Mouse (Mus musculus) midbrain, embryonic 12.5 days (tissue): Measurements from ENCODE around the gene Olfr703. TPM values are rescaled to one million over a fixed set of nuclear protein-coding genes. Genes with fewer than 3 reads are reported as not detected.

Source experiments
- ATAC-seq: fragments of 200-750 bp; cut with Nextera tagmentation; 2 replicates; pipeline ENCODE4 v1.8.0; 2017; ENCODE audit warnings: low read depth, moderate TSS enrichment, moderate library complexity; ENCODE audit not compliant: low FRiP score
- H3K27ac ChIP-seq: fragments of 300-500 bp; sonication (generic); replicated peaks from 2 replicates; pipeline ENCODE4 v1.5.1; 2016; ENCODE audit warnings: mild to moderate bottlenecking
- H3K27me3 ChIP-seq: fragments of 300-500 bp; sonication (generic); 2 replicates; pipeline ENCODE4 v1.6.1; 2016; ENCODE audit warnings: mild to moderate bottlenecking
- H3K36me3 ChIP-seq: fragments of 300-500 bp; sonication (generic); 2 replicates; pipeline ENCODE4 v1.6.1; 2016
- H3K4me1 ChIP-seq: fragments of 300-500 bp; sonication (generic); 2 replicates; pipeline ENCODE4 v1.6.1; 2016
- H3K4me2 ChIP-seq: fragments of 300-500 bp; sonication (generic); replicated peaks from 2 replicates; pipeline ENCODE4 v1.6.1; 2016; ENCODE audit warnings: mild to moderate bottlenecking, moderate library complexity
- H3K4me3 ChIP-seq: fragments of 300-500 bp; sonication (generic); 2 replicates; pipeline ENCODE4 v1.5.1; 2016; ENCODE audit warnings: mild to moderate bottlenecking
- H3K9ac ChIP-seq: fragments of 300-500 bp; sonication (generic); replicated peaks from 2 replicates; pipeline ENCODE4 v1.6.1; 2016; ENCODE audit warnings: mild to moderate bottlenecking, moderate library complexity
- H3K9me3 ChIP-seq: fragments of 300-500 bp; sonication (generic); 2 replicates; pipeline ENCODE4 v1.6.1; 2016; ENCODE audit warnings: mild to moderate bottlenecking
- WGBS: fragments of 180-500 bp; shearing (Covaris S2); methylation state at CpG from one replicate; pipeline ENCODE4 v1.1.7; 2016; 5-methylcytosine and 5-hydroxymethylcytosine counted together
- polyA plus RNA-seq: library from polyadenylated mRNA; unstranded; fragments of >200 nt; fragmentation: Nextera tagmentation; extraction: Ambion mirVana; gene quantifications from 2 replicates; pipeline ENCODE4 v1.2.1, GENCODE M21; 2016

The Olfr703 gene
- polyA plus RNA-seq = not detected in 2 replicates

GRCm38 (mm10) chr7:106843060-106843459 lies at the start of gene Olfr703:
Gene Olfr703 (plus strand): TSS chr7:106843360.
- 80% methylated on average over 2 of the region's 2 CpGs for WGBS
- H3K36me3 ChIP-seq = no peaks in the 10 kb centered on the region
- no peak for ATAC-seq

DNA sequence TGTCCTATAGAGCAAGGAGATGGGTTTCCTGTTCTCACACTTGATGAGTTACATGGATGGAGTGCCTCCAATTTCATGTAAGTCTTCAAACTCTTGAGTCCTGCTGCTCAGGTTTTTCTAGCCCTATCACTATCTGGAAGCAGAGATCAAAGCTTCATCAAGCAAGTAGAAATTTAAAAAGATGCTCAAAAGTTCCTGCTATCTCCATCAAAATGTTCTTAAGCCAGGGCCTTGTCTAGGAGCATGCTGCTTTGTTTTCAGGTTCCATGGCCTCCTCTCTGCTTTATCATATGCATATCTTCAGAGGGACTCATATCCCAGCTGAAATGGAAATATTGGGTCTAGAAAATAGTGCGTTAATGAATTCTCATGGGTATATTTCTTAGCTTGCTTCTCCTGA lies 34.4 kb upstream of the Olfr703 start, which contains the start of gene Olfr700:
Olfr700 (minus strand) TSS at position 101 of the 400 bp plus-strand sequence.
- Histone ChIP-seq H3K9me3 (no peaks in the 10 kb centered on the region), H3K4me2 (no peak within 1 kb of the TSS), H3K27ac (no peak within 1 kb of the TSS), H3K27me3 (no peaks in the 10 kb centered on the region), H3K4me3 (no peak within 1 kb of the TSS), H3K36me3 (no peaks in the 10 kb centered on the region), H3K4me1 (no peaks in the 10 kb centered on the region), H3K9ac (no peak within 1 kb of the TSS)
- no peak for ATAC-seq
- 86% methylated on average over 1 of the region's 1 CpGs for WGBS

More at GRCm38 (mm10) chr7:106843060-106843459, at the start of gene Olfr703:
- Histone ChIP-seq H3K4me3 (no peak within 1 kb of the TSS), H3K4me1 (no peaks in the 10 kb centered on the region), H3K27me3 (no peaks in the 10 kb centered on the region), H3K9me3 (no peaks in the 10 kb centered on the region), H3K4me2 (no peak within 1 kb of the TSS), H3K27ac (no peak within 1 kb of the TSS), H3K9ac (no peak within 1 kb of the TSS)

DNA sequence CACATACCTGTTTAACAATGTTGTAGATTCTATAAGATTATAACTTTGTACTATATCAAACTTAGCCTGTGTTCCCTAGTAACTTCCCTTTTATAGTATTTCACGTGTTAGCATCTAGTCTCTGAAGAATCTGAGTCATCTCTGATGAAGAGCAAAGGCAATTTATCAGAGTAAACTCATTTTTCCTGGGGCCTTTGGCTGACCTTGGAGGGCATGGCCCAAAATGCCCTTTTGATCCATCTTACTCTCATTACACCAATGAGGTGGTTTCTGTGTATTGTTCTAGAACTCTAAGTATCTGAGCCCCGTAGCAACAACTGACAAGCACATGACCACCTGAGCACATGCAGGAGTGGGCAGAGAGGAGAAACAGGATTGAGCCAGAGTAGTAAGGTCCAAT lies 29.3 kb upstream of the Olfr703 start, which contains the start of gene Olfr701:
Olfr701 (plus strand) TSS at position 301 of the 400 bp plus-strand sequence.
- no peak within 1 kb of the TSS for H3K4me2 ChIP-seq
- no peak for ATAC-seq
- WGBS = 77% methylated on average over 2 of the region's 2 CpGs

GRCm38 (mm10) chr7:106815775-106816174 lies 27.4 kb upstream of the Olfr703 start:
- Histone ChIP-seq H3K9me3 (no peaks in the 10 kb centered on the region), H3K36me3 (no peaks in the 10 kb centered on the region), H3K4me2 (no peak overlapping the region), H3K4me1 (no peaks in the 10 kb centered on the region), H3K27ac (no peak overlapping the region), H3K27me3 (no peaks in the 10 kb centered on the region), H3K4me3 (no peak overlapping the region), H3K9ac (no peak overlapping the region)
- 74% methylated on average over 2 of the region's 2 CpGs for WGBS
- no peak for ATAC-seq

More for the DNA sequence above, 29.3 kb upstream of the Olfr703 start, which contains the start of gene Olfr701:
- Histone ChIP-seq H3K9ac (no peak within 1 kb of the TSS), H3K36me3 (no peaks in the 10 kb centered on the region), H3K4me3 (no peak within 1 kb of the TSS), H3K27me3 (no peaks in the 10 kb centered on the region), H3K9me3 (no peaks in the 10 kb centered on the region), H3K27ac (no peak within 1 kb of the TSS), H3K4me1 (no peaks in the 10 kb centered on the region)

GRCm38 (mm10) chr7:106818414-106818813 lies 24.7 kb upstream of the Olfr703 start:
- Histone ChIP-seq H3K27me3 (no peaks in the 10 kb centered on the region), H3K4me2 (no peak overlapping the region), H3K36me3 (no peaks in the 10 kb centered on the region), H3K9me3 (no peaks in the 10 kb centered on the region), H3K4me1 (no peaks in the 10 kb centered on the region), H3K27ac (no peak overlapping the region), H3K9ac (no peak overlapping the region), H3K4me3 (no peak overlapping the region)
- no peak for ATAC-seq

DNA sequence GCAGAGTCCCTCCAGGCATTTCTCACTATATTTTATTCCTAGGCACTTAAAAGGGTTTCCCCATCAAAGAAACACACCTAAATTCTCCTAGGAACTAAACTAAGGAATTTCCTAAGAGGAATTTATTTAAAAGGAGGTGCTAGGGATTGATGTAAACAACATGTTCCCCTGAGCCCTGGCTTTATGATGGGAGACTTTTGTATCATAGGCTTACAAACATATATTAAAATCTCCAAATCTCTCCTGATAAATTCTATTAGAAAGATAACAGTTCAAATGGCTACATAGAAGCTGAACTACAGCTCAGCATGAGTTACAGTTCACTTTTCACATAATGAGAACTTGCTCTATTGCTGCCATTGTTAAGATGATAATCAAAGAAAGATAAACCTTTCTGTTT lies 9.4 kb upstream of the Olfr703 start, which contains the start of gene Olfr702:
Olfr702 (minus strand) TSS at position 101 of the 400 bp plus-strand sequence.
- ATAC-seq = no peak
- no peaks in the 10 kb centered on the region for H3K36me3 ChIP-seq
- no peak within 1 kb of the TSS for H3K4me2 ChIP-seq
- no peak within 1 kb of the TSS for H3K27ac ChIP-seq
- no peaks in the 10 kb centered on the region for H3K9me3 ChIP-seq
- H3K4me1 ChIP-seq = no peaks in the 10 kb centered on the region
- H3K4me3 ChIP-seq = no peak within 1 kb of the TSS
- no peak within 1 kb of the TSS for H3K9ac ChIP-seq
- no peaks in the 10 kb centered on the region for H3K27me3 ChIP-seq

- no peaks in the 10 kb centered on the region for H3K4me1 ChIP-seq
- no peak within 1 kb of the TSS for H3K27ac ChIP-seq
- no peaks in the 10 kb centered on the region for H3K36me3 ChIP-seq
- no peak within 1 kb of the TSS for H3K9ac ChIP-seq
- no peaks in the 10 kb centered on the region for H3K27me3 ChIP-seq
- ATAC-seq = no peak
- no peaks in the 10 kb centered on the region for H3K9me3 ChIP-seq
- H3K4me2 ChIP-seq = no peak within 1 kb of the TSS
- no peak within 1 kb of the TSS for H3K4me3 ChIP-seq
These were observed 19.7 kb downstream of the Olfr703 start, which contains the start of gene Olfr704 for GRCm38 (mm10) chr7:106862885-106863284. Gene Olfr704 (plus strand): TSS chr7:106863185.

DNA sequence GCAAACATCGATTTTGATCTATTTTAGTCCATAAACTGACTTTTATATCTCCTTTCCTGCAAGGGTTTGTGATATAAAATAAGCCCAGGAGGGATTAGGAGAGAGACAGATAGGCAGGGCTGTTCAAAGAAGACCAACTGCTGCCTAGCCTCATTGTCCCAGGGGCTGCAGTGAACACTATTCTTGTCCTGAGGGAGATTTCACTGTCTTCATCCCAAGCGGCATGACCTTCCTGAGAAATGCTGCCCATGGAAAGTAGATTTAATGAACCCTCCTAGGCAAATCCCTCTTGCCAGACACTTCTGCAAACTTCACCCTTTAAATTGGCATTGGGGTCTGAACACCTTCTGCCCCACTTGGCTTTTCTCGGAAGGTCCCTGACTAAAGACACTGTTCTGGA lies 33.6 kb downstream of the Olfr703 start, which contains the start of gene Olfr705:
Olfr705 (minus strand) TSS at position 101 of the 400 bp plus-strand sequence.
- H3K9ac ChIP-seq = no peak within 1 kb of the TSS
- H3K36me3 ChIP-seq = no peaks in the 10 kb centered on the region
- no peak within 1 kb of the TSS for H3K4me3 ChIP-seq
- no peak within 1 kb of the TSS for H3K4me2 ChIP-seq
- 77% methylated on average over 3 of the region's 3 CpGs for WGBS
- no peaks in the 10 kb centered on the region for H3K4me1 ChIP-seq
- ATAC-seq = no peak
- H3K27ac ChIP-seq = no peak within 1 kb of the TSS
- H3K9me3 ChIP-seq = no peaks in the 10 kb centered on the region
- H3K27me3 ChIP-seq = no peaks in the 10 kb centered on the region

- Histone ChIP-seq H3K36me3 (no peaks in the 10 kb centered on the region), H3K9ac (no peak within 1 kb of the TSS), H3K4me3 (no peak within 1 kb of the TSS), H3K27ac (no peak within 1 kb of the TSS), H3K4me2 (no peak within 1 kb of the TSS), H3K9me3 (no peaks in the 10 kb centered on the region), H3K27me3 (no peaks in the 10 kb centered on the region), H3K4me1 (no peaks in the 10 kb centered on the region)
- no peak for ATAC-seq
- 86% methylated on average over 2 of the region's 2 CpGs for WGBS
These were observed 44.9 kb downstream of the Olfr703 start, which contains the start of gene Olfr706 for GRCm38 (mm10) chr7:106888062-106888461. Gene Olfr706 (minus strand): TSS chr7:106888162.

Other genes with a start within 250 kb of the Olfr703 start
- gene Olfr693, start 162.8 kb upstream of the Olfr703 start, polyA plus RNA-seq = not detected in 2 replicates
- not detected in 2 replicates for gene Olfr694, start 151.5 kb upstream of the Olfr703 start, polyA plus RNA-seq
- not detected in 2 replicates for gene Olfr695, start 127.0 kb upstream of the Olfr703 start, polyA plus RNA-seq
- not detected in 2 replicates for gene Olfr697, start 100.9 kb upstream of the Olfr703 start, polyA plus RNA-seq
- not detected in 2 replicates for gene Olfr698, start 88.0 kb upstream of the Olfr703 start, polyA plus RNA-seq
- gene Olfr699, start 50.2 kb upstream of the Olfr703 start, polyA plus RNA-seq = not detected in 2 replicates
- gene Olfr700, start 34.5 kb upstream of the Olfr703 start, polyA plus RNA-seq = not detected in 2 replicates
- gene Olfr701, start 29.2 kb upstream of the Olfr703 start, polyA plus RNA-seq = not detected in 2 replicates
- not detected in 2 replicates for gene Olfr702, start 9.5 kb upstream of the Olfr703 start, polyA plus RNA-seq
- gene Olfr704, start 19.8 kb downstream of the Olfr703 start, polyA plus RNA-seq = not detected in 2 replicates
- not detected in 2 replicates for gene Olfr705, start 33.5 kb downstream of the Olfr703 start, polyA plus RNA-seq
- not detected in 2 replicates for gene Olfr706, start 44.8 kb downstream of the Olfr703 start, polyA plus RNA-seq
- gene Olfr707, start 57.9 kb downstream of the Olfr703 start, polyA plus RNA-seq = not detected in 2 replicates
- not detected in 2 replicates for gene Olfr1532-ps1, start 64.6 kb downstream of the Olfr703 start, polyA plus RNA-seq
- gene Olfr709-ps1, start 88.9 kb downstream of the Olfr703 start, polyA plus RNA-seq = not detected in 2 replicates
- not detected in 2 replicates for gene Olfr710, start 105.0 kb downstream of the Olfr703 start, polyA plus RNA-seq
- not detected in 2 replicates for gene Olfr6, start 120.6 kb downstream of the Olfr703 start, polyA plus RNA-seq
- not detected in 2 replicates for gene Olfr711, start 132.1 kb downstream of the Olfr703 start, polyA plus RNA-seq
- gene Olfr2, start 162.7 kb downstream of the Olfr703 start, polyA plus RNA-seq = not detected in 2 replicates
- not detected in 2 replicates for gene Olfr713, start 187.8 kb downstream of the Olfr703 start, polyA plus RNA-seq
- not detected in 2 replicates for gene Olfr714, start 227.6 kb downstream of the Olfr703 start, polyA plus RNA-seq
- gene Olfr17, start 249.9 kb downstream of the Olfr703 start, polyA plus RNA-seq = not detected in 2 replicates